Mouse (Mus musculus) layer of hippocampus, adult 2 months (tissue): ENCODE data around the gene Kat2a. TPM values are rescaled to one million over a fixed set of nuclear protein-coding genes. Genes with fewer than 3 reads are reported as not detected.

ENCODE experiments used
- DNase-seq, 2 experiments: peaks; one replicate each; pipeline ENCODE4 v3.0.0; 2022; ENCODE audit warnings: low spot score in 2 of 2
- H3K27ac ChIP-seq: fragments of 200-600 bp; 2 replicates; pipeline ENCODE4 v1.8.1; 2022
- H3K4me3 ChIP-seq: fragments of 200-600 bp; 2 replicates; pipeline ENCODE4 v1.8.1; 2022; ENCODE audit warnings: mild to moderate bottlenecking
- CTCF ChIP-seq: fragments of 200-600 bp; conservative IDR thresholded peaks from 2 replicates; pipeline ENCODE4 v1.8.1; 2022; ENCODE audit warnings: antibody characterized with exemption, mild to moderate bottlenecking, moderate library complexity
- long read RNA-seq, 2 experiments: library from polyadenylated mRNA; stranded (forward); transcript quantifications; one replicate each; pipeline ENCODE4 v2.0.0; 2021; ENCODE audit warnings: borderline mapping rate in 2 of 2
- total RNA-seq, 2 experiments: library from RNA; stranded (reverse); gene quantifications; 2 replicates each; pipeline ENCODE4 v1.2.3; 2021

The Kat2a gene
- total RNA-seq = 10 to 100 TPM; 55.4 to 57.8 TPM
- long read RNA-seq, experiment 1, transcript Kat2a-202 (18 exons, 3,046 nt) = minor isoform, 18 of 82 reads
- long read RNA-seq, experiment 1, transcript Kat2a-201 (18 exons, 3,043 nt) = major isoform, 44 of 82 reads
- long read RNA-seq, experiment 1, partial matches to known transcripts = 2 of 82 reads
- long read RNA-seq, experiment 1, other reads (novel, unspliced or antisense) = 16 of 82 reads
- long read RNA-seq, experiment 2, transcript Kat2a-202 (18 exons, 3,046 nt) = minor isoform, 22 of 92 reads
- long read RNA-seq, experiment 2, transcript Kat2a-201 (18 exons, 3,043 nt) = major isoform, 53 of 92 reads
- long read RNA-seq, experiment 2, partial matches to known transcripts = 5 of 92 reads
- long read RNA-seq, experiment 2, other reads (novel, unspliced or antisense) = 9 of 92 reads

DNA sequence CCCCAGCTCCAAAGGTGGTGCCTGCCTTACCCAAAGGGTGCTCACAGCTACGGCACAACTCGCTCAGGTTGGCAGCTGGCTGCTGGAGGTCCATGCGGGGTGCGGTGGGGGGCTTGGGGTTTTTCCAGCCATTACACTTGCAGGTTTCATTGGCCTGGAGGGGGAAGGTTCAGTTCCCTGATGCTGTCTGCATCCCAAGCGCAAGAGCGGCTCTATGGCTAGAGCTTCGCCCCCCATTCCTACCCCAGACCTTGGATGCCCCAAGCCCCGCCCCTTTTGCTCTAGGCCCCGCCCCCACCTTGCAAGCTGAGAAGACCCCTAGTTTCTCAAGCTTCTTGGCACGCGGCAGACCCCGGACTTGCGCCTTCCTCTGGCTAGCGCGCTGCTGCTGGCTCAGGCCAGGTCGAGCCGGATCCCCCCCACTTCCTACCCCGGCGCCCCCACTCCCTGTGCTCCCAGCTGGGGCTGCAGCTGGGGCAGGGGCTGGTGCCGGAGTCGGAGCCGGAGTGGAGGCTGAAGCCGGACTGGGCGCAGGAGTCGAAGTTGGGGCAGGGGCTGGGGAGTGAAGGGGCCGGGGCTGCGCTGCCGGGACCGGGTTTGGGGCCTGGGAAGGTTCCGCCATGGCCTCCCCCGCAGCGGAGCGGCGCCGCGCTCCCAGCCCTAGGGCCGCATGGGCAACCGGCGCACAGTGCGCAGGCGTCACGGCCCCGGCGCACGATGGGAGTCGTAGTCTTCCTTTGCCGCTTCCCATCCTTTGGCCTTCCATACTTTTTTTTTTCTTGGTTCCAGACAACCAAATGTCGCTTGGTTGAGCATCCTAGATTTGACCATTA is at the start of gene Kat2a:
TSS of gene Kat2a (minus strand) at position 683 of the 833 bp plus-strand sequence.
- DNase-seq = peak; percentile 83 to 88
- Histone ChIP-seq H3K27ac (peak within 1 kb of the TSS; percentile 92), H3K4me3 (peak within 1 kb of the TSS; percentile 76)
- TF ChIP-seq CTCF = no peak

DNA sequence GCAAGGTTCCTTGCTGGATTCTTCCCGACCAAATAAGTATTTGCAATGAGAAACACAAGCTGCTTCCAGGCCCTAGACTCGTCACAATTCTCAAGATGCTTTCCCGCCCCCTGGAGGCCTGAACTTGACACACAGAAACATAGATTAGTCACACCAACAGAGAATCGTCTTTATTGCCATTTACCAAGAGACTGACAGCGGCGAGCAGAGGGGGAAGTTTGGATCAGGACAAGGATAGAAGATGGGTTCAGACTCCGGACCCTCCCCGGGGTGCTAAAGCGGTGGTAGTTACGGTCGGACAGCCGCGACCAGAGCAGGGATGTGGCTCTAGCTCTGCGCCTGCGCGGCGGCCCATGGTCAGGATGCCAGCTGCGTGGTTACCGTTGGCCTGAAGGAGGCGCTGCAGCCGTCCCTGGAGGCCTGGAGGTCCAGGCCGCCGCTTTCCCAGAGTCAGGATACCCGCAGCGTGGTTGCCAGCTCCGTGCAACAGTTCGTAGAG is 49.3 kb upstream of the Kat2a start:
- peak overlapping the region; percentile 21 for H3K27ac ChIP-seq
- peak overlapping the region; percentile 56 for H3K4me3 ChIP-seq
- DNase-seq = peak; percentile 75 to 85
- TF ChIP-seq CTCF = peak; percentile 89

DNA sequence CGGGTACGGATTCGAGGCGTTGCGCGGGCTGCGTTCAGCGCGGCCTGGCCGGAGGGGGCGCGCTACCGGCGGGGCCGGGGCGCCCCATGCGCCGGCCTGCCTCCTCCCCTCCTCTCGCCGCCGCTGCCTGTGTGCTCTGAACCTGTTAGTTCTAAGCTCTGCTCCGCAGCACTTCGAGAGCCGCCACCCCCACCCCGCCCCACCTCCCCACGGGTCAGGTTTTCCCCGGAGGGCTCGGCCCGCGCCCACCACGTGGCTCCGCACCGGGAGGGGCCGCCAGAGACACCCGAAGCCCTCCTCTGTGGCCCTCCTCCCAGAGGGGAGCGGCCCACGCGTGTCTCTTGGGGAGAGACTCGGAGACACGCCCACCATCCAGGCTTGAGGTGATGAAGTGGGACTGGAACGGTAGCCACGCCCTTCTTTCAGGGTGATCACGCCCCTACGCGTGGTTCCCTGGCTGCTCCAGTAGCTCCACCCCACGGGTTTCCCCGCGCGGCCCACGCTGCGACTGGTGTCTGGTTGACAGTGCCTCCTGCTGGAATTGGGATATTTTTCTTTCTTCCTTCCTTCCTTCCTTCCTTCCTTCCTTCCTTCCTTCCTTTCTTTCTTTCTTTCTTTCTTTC is 47.5 kb upstream of the Kat2a start, which contains the start of gene Kcnh4:
TSS of gene Kcnh4 (minus strand) at position 332 of the 623 bp plus-strand sequence.
- peak within 1 kb of the TSS; percentile 56 for H3K4me3 ChIP-seq
- peak within 1 kb of the TSS; percentile 62; the same call in 1 of the 2 replicates for H3K27ac ChIP-seq
- TF ChIP-seq CTCF = peak; percentile 63
- DNase-seq = peak; percentile 88 to 90

DNA sequence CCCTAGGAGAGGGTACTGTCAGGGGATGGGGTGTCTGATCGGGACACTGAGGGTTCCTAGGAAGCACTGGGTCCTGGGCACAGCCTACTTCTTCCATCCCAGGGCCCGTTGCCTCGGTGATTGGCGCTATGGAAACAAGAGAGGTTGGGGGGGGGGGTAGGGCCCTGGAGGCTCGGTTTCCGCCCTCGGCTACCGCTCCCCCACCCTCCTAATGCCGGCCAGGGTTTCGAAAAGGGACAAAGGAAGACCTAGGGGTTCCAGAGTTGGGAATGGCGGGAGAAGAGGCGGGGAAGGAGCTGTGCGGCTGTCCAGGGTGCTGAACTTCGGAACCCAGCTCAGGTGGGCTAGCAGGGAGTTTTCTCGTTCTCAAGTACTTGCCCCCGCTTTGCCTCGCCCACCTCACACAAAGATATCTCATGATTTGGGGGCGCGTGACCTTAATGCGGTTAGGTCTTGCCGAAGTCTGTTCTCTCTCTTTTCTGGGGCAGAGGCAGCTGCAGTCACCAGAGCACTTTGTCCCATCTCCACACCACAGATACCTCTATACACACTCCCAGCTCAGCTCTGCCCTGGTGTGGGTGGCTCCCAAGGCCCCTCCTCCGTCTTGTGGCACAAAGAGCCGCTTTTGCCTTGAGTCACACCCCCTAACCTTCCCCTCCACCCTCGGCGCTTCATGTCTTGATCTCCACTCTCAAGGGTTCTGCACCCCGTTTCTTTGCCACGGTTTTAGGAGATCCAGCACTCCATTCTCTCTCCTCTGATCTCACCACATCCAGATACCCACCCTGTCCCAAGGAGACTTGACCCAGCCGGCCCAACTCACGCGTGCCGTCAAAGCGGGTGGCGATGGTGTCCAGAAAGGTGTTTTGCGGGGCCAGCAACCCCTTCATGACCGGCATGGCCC is 46.7 kb upstream of the Kat2a start:
- TF ChIP-seq CTCF = no peak

DNA sequence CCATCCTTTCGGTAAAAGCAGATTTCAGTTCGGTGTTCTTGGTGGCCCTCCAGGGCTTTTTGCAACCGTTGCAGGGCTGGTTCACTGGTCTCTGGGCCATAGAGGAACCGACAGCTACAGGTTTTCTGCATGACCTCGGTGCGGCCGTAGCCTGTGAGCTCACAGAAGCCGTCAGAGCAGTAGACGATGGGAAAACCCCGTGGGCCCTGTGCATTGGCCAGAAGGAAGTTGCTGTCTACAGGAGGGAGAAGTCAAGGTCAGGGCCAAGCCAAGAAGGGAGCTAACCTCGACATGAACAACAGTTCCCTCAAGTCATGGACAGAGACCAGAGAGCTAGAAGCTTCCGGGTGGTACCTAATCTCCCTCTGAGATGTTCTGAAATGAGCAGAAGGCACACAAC is 45.3 kb upstream of the Kat2a start:
- TF ChIP-seq CTCF = no peak
- DNase-seq = no peak
- no peak overlapping the region for H3K4me3 ChIP-seq
- no peak overlapping the region for H3K27ac ChIP-seq

More for the DNA sequence above, 46.7 kb upstream of the Kat2a start:
- peak overlapping the region; percentile 56 for H3K4me3 ChIP-seq
- DNase-seq = no peak
- peak overlapping the region; percentile 62; the same call in 1 of the 2 replicates for H3K27ac ChIP-seq

DNA sequence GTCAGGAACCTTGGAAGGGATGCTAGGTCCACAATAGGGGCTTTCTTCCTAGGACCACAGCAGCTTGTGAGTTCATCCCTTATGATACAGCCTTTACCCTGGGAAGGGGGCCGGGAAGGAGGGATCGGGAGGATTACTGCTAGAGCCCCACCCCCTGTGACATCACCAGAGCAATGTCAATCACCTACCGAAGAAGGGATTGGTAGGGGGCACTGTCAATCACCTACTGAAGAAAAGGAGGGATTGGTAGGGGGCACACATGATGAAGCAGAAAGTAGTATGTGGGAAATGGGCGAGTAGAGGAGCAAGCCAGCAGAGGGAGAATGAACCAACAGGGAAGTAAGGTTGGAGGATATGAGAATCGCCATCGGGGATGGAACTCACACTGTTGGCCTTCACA is 44.2 kb upstream of the Kat2a start:
- TF ChIP-seq CTCF = no peak
- no peak for DNase-seq
- Histone ChIP-seq H3K27ac (no peak overlapping the region), H3K4me3 (no peak overlapping the region)

DNA sequence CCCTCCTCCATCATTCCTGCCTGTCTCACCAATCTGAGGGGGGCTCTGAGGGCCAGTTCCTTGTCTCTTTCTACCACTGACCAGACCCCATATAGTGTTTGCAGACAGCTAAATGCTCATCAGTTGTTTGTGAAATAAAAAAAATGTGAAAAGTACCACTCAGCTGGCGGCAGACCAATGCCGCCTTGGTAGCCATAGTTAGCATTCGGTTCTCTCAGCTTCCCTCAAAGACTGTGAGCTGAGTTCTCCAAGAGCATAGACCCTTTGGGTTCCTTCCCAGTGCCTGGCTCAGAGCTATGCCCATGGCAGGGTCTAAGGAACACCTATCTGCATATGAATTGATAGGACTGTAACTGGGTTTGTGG is 42.4 kb upstream of the Kat2a start:
- Histone ChIP-seq H3K27ac (peak overlapping the region; percentile 75), H3K4me3 (no peak overlapping the region)
- no peak for DNase-seq
- TF ChIP-seq CTCF = no peak

DNA sequence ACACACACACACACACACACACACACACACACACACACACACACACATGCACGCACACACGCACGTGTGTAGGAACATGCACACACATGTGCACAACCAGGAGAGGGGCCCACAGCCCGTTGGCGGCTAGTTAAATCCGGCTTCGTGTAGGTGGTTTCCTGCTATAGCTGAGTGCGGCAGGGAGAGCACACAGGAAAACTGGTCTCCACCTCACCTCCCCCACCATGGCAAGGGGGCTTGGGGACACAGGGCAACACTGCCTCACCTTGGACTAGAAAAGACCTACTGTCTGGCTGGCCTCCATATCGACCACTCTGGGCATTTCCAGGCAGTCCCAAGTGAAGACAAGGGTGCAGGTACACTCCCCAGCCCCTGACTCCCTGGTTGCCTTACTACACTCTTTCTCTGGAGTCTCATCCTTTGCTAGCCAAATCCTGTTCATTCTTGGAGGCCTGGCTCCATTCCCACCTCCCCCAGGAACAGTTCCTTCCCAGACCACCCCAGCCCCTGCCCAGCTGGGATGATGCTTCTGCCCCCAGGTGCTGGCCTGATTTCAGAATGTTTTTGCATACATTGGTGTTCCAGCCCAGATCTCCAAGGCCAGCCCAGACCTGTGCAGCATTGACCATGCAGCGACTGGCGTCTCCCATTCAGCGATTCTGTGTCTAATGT is 41.9 kb upstream of the Kat2a start:
- H3K27ac ChIP-seq = peak overlapping the region; percentile 75
- TF ChIP-seq CTCF = no peak
- DNase-seq = no peak
- H3K4me3 ChIP-seq = no peak overlapping the region

DNA sequence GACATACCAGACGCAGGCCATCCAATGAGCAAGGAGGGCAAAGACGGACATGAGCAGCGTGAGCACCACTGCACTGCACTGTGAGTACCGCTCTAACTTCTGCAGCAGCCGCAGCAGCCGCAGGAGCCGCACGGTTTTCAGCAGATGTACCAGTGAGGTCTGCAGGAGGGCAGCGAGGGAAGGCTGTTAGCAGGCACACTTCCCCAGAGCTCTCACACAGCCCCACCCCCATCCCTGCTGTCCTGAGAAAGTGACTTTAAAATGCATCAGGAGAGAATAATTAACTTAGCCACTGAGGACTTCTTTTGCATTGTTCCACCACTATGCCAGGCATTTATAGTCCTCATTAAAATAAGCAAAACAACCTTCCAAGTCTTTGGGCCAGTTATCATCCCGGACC is 40.0 kb upstream of the Kat2a start:
- H3K27ac ChIP-seq = no peak overlapping the region
- H3K4me3 ChIP-seq = no peak overlapping the region
- DNase-seq = no peak
- TF ChIP-seq CTCF = no peak

DNA sequence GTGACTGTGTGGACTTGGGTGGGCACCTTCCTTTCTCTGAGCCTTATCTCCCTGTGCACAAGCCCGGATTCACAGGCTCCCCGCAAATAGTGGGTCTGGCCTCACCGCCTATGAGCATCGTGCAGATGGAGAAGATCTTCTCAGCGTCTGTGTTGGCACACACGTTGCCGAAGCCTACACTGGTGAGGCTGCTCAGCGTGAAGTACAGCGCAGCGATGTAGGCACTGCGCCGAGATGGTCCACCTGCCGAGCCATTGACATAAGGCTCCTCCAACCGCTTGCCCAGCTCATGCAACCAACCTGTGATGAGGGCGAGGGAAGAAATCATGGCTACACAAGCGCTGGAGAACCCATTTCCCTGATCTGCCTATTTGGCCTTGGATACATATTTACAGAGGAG is 37.9 kb upstream of the Kat2a start:
- no peak for TF ChIP-seq CTCF
- H3K4me3 ChIP-seq = no peak overlapping the region
- no peak overlapping the region for H3K27ac ChIP-seq
- peak in 1 of 2 experiments; percentile 41 for DNase-seq

DNA sequence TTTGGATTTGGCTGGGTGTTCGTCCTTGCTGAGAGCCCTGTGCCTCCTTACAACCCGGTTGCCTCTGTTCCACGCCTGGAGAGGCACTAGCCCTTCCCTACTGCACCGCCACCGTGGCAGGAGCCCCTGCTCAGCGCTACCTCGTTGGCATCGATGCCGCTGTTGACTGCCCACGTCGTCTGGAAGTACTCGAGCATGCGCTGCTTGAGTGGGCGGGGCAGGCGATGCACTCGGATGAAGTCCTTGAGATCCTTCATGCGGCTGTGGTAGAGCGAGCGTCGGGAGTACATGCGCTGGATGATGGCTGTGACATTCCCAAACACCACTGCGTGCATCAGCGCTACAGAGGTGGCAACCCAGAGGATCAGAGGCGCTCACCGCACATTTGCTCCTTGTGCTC is 37.2 kb upstream of the Kat2a start:
- Histone ChIP-seq H3K4me3 (no peak overlapping the region), H3K27ac (no peak overlapping the region)
- no peak for TF ChIP-seq CTCF
- DNase-seq = no peak

DNA sequence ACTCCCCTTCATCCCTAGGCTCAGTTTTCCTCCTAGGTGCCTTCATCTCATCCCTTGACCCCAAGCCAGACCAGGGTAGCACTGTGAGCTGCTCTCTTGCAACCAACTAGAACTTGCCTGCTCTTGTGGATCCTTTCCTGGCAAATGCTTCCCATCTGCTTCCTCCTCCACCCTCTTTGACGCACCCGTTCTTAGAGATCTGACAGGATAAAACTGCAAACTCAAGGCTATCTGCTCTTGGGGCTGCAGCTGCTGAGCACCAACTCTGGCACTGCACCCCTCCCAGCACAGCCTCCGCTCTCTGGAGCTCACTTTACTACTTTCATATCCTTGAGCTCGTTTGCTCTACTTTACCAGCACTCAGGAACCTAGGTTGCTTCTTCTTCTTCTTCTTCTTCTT is 36.4 kb upstream of the Kat2a start:
- H3K27ac ChIP-seq = no peak overlapping the region
- no peak for TF ChIP-seq CTCF
- no peak overlapping the region for H3K4me3 ChIP-seq
- DNase-seq = peak in 1 of 2 experiments; percentile 23
